Mouse (Mus musculus) kidney, postnatal 25 days (tissue): ENCODE measurements around the gene Gas6.
A peak's percentile ranks its signal among the peaks of the same experiment; 100 is the strongest.

Source experiments
- DNase-seq, 2 experiments: peaks; one replicate each; pipeline ENCODE4 v3.0.0; 2021; ENCODE audit warnings: mixed read lengths in 2 of 2

Gas6 gene

GRCm38 (mm10) chr8:13461085-13461765 lies 33.1 kb downstream of the Gas6 start:
- DNase-seq, result peak; percentile 64 to 81

GRCm38 (mm10) chr8:13459431-13459830 lies 34.9 kb downstream of the Gas6 start:
- DNase-seq, result no peak

- DNase-seq, result peak; percentile 84 to 85
These were observed 39.0 kb downstream of the Gas6 start for GRCm38 (mm10) chr8:13455295-13455694.

- no peak for DNase-seq
These were observed 39.8 kb downstream of the Gas6 start for GRCm38 (mm10) chr8:13454341-13455113.

- DNase-seq, result no peak
These were observed 42.5 kb downstream of the Gas6 start for GRCm38 (mm10) chr8:13451747-13452277.

GRCm38 (mm10) chr8:13448145-13448544 lies 46.1 kb downstream of the Gas6 start:
- DNase-seq, result peak in 1 of 2 experiments; percentile 45

GRCm38 (mm10) chr8:13446456-13446855 lies 47.8 kb downstream of the Gas6 start:
- no peak for DNase-seq

GRCm38 (mm10) chr8:13442152-13442551 lies 52.1 kb downstream of the Gas6 start:
- no peak for DNase-seq

GRCm38 (mm10) chr8:13437531-13437930 lies 56.8 kb downstream of the Gas6 start:
- DNase-seq, result no peak

- no peak for DNase-seq
These were observed 58.2 kb downstream of the Gas6 start for GRCm38 (mm10) chr8:13436052-13436451.

- DNase-seq, result no peak
These were observed 59.4 kb downstream of the Gas6 start, which contains the start of gene Tmem255b for GRCm38 (mm10) chr8:13434889-13435288. Gene Tmem255b (plus strand): TSS chr8:13435189.

GRCm38 (mm10) chr8:13433130-13433529 lies 61.2 kb downstream of the Gas6 start:
- DNase-seq, result no peak

- DNase-seq, result peak in 1 of 2 experiments; percentile 11
These were observed 63.4 kb downstream of the Gas6 start for GRCm38 (mm10) chr8:13430866-13431265.

- no peak for DNase-seq
These were observed 63.9 kb downstream of the Gas6 start for GRCm38 (mm10) chr8:13430412-13430811.

- DNase-seq, result no peak
These were observed 66.1 kb downstream of the Gas6 start for GRCm38 (mm10) chr8:13428156-13428555.

GRCm38 (mm10) chr8:13427351-13427750 lies 66.9 kb downstream of the Gas6 start:
- peak in 1 of 2 experiments; percentile 34 for DNase-seq

- no peak for DNase-seq
These were observed 73.3 kb downstream of the Gas6 start for GRCm38 (mm10) chr8:13420970-13421369.

- no peak for DNase-seq
These were observed 75.1 kb downstream of the Gas6 start for GRCm38 (mm10) chr8:13419111-13419639.

GRCm38 (mm10) chr8:13415879-13416278 lies 78.4 kb downstream of the Gas6 start:
- DNase-seq, result no peak
